Mouse (Mus musculus) kidney, embryonic 14.5 days (tissue): ENCODE results near the gene Rrp12. TPM values are rescaled to one million over a fixed set of nuclear protein-coding genes. Genes with fewer than 3 reads are reported as not detected.

Experiments used
- ATAC-seq: fragments of 200-750 bp; cut with Nextera tagmentation; 2 replicates; pipeline ENCODE4 v1.8.0; 2017; ENCODE audit warnings: moderate number of reproducible peaks, mild to moderate bottlenecking, moderate TSS enrichment, moderate library complexity; ENCODE audit not compliant: low FRiP score, low TSS enrichment
- H3K27ac ChIP-seq: fragments of 300-500 bp; sonication (generic); 2 replicates; pipeline ENCODE4 v1.5.1; 2014; ENCODE audit warnings: low read depth, mild to moderate bottlenecking, low read length, moderate library complexity, mixed read lengths
- H3K27me3 ChIP-seq: fragments of 300-500 bp; sonication (generic); 2 replicates; pipeline ENCODE4 v1.6.1; 2014; ENCODE audit warnings: mild to moderate bottlenecking, low read length; ENCODE audit not compliant: control insufficient read depth, insufficient read depth
- H3K36me3 ChIP-seq: fragments of 300-500 bp; sonication (generic); 2 replicates; pipeline ENCODE4 v1.6.1; 2014; ENCODE audit warnings: low read length, mixed read lengths; ENCODE audit not compliant: control insufficient read depth, insufficient read depth
- H3K4me1 ChIP-seq: fragments of 300-500 bp; sonication (generic); 2 replicates; pipeline ENCODE4 v1.6.1; 2014; ENCODE audit warnings: low read length, mixed read lengths; ENCODE audit not compliant: control insufficient read depth, insufficient read depth
- H3K4me2 ChIP-seq: fragments of 300-500 bp; sonication (generic); replicated peaks from 2 replicates; pipeline ENCODE4 v1.6.1; 2014; ENCODE audit warnings: low read depth, mild to moderate bottlenecking, low read length
- H3K4me3 ChIP-seq: fragments of 300-500 bp; sonication (generic); 2 replicates; pipeline ENCODE4 v1.5.1; 2014; ENCODE audit warnings: mild to moderate bottlenecking, low read length
- H3K9ac ChIP-seq: fragments of 300-500 bp; sonication (generic); 2 replicates; pipeline ENCODE4 v1.6.1; 2014; ENCODE audit warnings: low read depth, mild to moderate bottlenecking, low read length, moderate library complexity
- H3K9me3 ChIP-seq: fragments of 300-500 bp; sonication (generic); 2 replicates; pipeline ENCODE4 v1.6.1; 2016; ENCODE audit warnings: low read length; ENCODE audit not compliant: control insufficient read depth
- WGBS: fragments of 180-500 bp; shearing (Covaris S2); extraction: QIAGEN DNeasy Blood & Tissue Kit; methylation state at CpG from one replicate; pipeline ENCODE4 v1.1.7; 2014; 5-methylcytosine and 5-hydroxymethylcytosine counted together
- polyA plus RNA-seq: library from polyadenylated mRNA; unstranded; fragments of >200 nt; fragmentation: Nextera tagmentation; extraction: Ambion mirVana; gene quantifications from 2 replicates; pipeline ENCODE4 v1.2.1, GENCODE M21; 2014

The Rrp12 gene
- polyA plus RNA-seq, 1 experiment from 2014 or later = 15.8 TPM

DNA sequence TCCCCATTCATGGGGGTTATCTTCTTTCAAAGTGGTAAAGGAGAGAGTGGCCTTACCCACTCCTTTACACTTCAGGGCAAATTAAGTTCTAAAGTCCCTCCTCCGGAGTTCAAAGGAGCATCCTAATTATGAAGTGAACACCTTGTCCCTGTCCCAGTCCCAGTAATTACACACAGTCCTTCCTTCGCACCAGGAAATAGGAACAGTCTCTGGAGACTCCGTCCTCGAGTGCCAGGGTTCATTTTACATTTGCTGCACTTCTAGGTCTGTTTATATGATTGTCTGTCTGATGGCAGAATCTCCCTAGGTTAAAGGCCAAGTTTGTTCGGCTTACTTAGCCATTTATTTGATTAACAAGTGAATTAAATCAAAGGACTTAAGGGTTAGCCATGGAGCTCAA lies 79.6 kb downstream of the Rrp12 start:
- 53% methylated on average over 5 of the region's 5 CpGs for WGBS
- H3K4me1 ChIP-seq = peaks cover 4% of the 10 kb centered on the region; the same call in 1 of the 2 replicates
- 0 out of 2 replicates have a peak, but pooled peaks cover 3% of the 10 kb centered on the region for H3K27me3 ChIP-seq
- H3K36me3 ChIP-seq = no peaks in the 10 kb centered on the region
- H3K27ac ChIP-seq = no peak overlapping the region
- no peak overlapping the region for H3K4me2 ChIP-seq
- ATAC-seq = no peak
- no peak overlapping the region for H3K9ac ChIP-seq
- no peak overlapping the region for H3K4me3 ChIP-seq
- H3K9me3 ChIP-seq = no peaks in the 10 kb centered on the region

DNA sequence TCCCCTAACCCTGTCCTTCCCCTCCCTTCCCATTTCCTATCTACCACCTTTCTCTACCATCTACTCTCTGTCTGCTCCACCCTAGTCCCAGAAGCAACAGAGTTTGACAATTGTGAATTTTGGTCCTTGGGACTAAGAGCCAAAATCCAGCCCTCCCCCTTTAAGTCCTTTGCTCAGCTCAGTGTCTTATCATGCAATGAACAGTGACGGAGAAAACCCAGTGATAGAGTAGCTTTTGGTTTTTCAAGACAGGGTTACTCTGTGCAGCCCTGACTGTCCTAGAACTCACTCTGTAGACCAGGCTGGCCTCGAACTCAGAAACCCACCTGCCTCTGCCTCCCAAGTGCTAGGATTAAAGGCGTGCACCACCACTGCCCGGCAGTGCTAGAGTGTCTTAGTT lies 82.6 kb downstream of the Rrp12 start:
- no peak for ATAC-seq
- no peaks in the 10 kb centered on the region for H3K9me3 ChIP-seq
- H3K36me3 ChIP-seq = no peaks in the 10 kb centered on the region
- H3K27me3 ChIP-seq = no peaks in the 10 kb centered on the region
- H3K9ac ChIP-seq = no peak overlapping the region
- no peak overlapping the region for H3K4me2 ChIP-seq
- H3K4me3 ChIP-seq = no peak overlapping the region
- no peak overlapping the region for H3K27ac ChIP-seq
- WGBS = 93% methylated on average over 4 of the region's 4 CpGs
- peaks cover 8% of the 10 kb centered on the region; the same call in 1 of the 2 replicates for H3K4me1 ChIP-seq

Other genes with a start within 250 kb of the Rrp12 start
- 4.7 and 6.0 TPM in 2 replicates for gene Slit1, start 152.5 kb downstream of the Rrp12 start, polyA plus RNA-seq
- gene Arhgap19, start 94.1 kb downstream of the Rrp12 start, polyA plus RNA-seq = 23.9 and 38.1 TPM in 2 replicates
- 5.7 and 6.6 TPM in 2 replicates for gene Frat1, start 66.2 kb downstream of the Rrp12 start, polyA plus RNA-seq
- 5.4 and 7.5 TPM in 2 replicates for gene Frat2, start 48.0 kb downstream of the Rrp12 start, polyA plus RNA-seq
- 604 and 682 TPM in 2 replicates for gene Pgam1, start 15.8 kb upstream of the Rrp12 start, polyA plus RNA-seq
- 90.8 and 99.0 TPM in 2 replicates for gene Exosc1, start 37.2 kb upstream of the Rrp12 start, polyA plus RNA-seq
- gene Zdhhc16, start 37.3 kb upstream of the Rrp12 start, polyA plus RNA-seq = 60.9 and 68.9 TPM in 2 replicates
- gene Mms19, start 85.0 kb upstream of the Rrp12 start, polyA plus RNA-seq = 33.4 and 42.3 TPM in 2 replicates
- 23.1 and 29.8 TPM in 2 replicates for gene Ubtd1, start 85.6 kb upstream of the Rrp12 start, polyA plus RNA-seq
- not detected in 2 replicates for gene Ankrd2, start 139.8 kb upstream of the Rrp12 start, polyA plus RNA-seq
- 7.2 and 9.8 TPM in 2 replicates for gene Hoga1, start 149.4 kb upstream of the Rrp12 start, polyA plus RNA-seq
- gene 4933411K16Rik, start 156.1 kb upstream of the Rrp12 start, polyA plus RNA-seq = 0.33 and 0.61 TPM in 2 replicates
- gene Morn4, start 190.2 kb upstream of the Rrp12 start, polyA plus RNA-seq = 27.8 and 33.6 TPM in 2 replicates
- gene Pi4k2a, start 194.3 kb upstream of the Rrp12 start, polyA plus RNA-seq = 26.0 and 37.8 TPM in 2 replicates
- gene Avpi1, start 232.9 kb upstream of the Rrp12 start, polyA plus RNA-seq = 21.2 and 22.9 TPM in 2 replicates